Mouse (Mus musculus): ENCODE data around the gene Prkcg. TPM values are rescaled to one million over a fixed set of nuclear protein-coding genes. Genes with fewer than 3 reads are reported as not detected.

Prkcg gene
- polyA plus RNA-seq, 1 experiment from 2014 or later = 0.25 TPM

DNA sequence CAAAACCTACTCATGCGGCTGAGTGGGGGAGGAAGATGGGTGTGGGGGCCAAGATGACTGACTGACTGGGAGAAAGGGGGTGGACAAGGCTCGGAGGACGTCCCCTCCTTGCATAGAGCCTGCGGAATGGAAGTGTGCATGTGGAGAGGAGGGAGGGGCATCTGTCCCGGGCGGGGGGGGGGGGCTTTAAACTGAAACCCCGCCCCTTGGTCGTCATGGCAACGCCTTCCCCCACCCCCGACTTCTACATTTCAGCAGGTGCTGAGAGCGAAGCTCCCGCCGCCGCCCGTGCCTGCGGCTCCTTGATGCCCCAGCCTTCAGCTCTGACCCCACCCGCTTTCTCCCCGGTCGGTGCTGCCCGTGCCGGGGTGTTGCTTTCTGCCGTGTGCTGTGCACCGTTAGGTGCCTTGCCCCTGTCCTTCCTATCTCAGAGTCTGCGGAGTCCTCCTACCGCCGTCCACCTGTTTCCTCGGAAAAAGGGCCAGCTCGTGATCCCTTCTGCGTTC lies 14.3 kb downstream of the Prkcg start:
- Histone ChIP-seq H3K9ac (peak overlapping the region; percentile 26), H3K27ac (no peak overlapping the region), H3K4me2 (replicated peaks) (peak overlapping the region; percentile 70), H3K4me1 (peaks cover 28% of the 10 kb centered on the region), H3K4me3 (peak overlapping the region; percentile 31), H3K27me3 (replicated peaks) (peaks cover 45% of the 10 kb centered on the region), H3K36me3 (peaks cover 7% of the 10 kb centered on the region; the same call in 1 of the 2 replicates), H3K9me3 (no peaks in the 10 kb centered on the region)
- peak; percentile 58 for ATAC-seq (ENCODE audit: low FRiP score, low read depth)
- WGBS = under 1% methylated on average over 22 of the region's 29 CpGs

- H3K27me3 ChIP-seq (replicated peaks) = peaks cover 45% of the 10 kb centered on the region
- peaks cover 28% of the 10 kb centered on the region for H3K4me1 ChIP-seq
- peak; percentile 52; the same call in 1 of the 2 replicates for ATAC-seq (ENCODE audit: low FRiP score, low read depth)
- peak overlapping the region; percentile 31 for H3K4me3 ChIP-seq
- H3K36me3 ChIP-seq = peaks cover 5% of the 10 kb centered on the region; the same call in 1 of the 2 replicates
- WGBS = 3% methylated on average over 12 of the region's 12 CpGs
- H3K9ac ChIP-seq = peak overlapping the region; percentile 26
- H3K27ac ChIP-seq = no peak overlapping the region
- no peaks in the 10 kb centered on the region for H3K9me3 ChIP-seq
- peak overlapping the region; percentile 70 for H3K4me2 ChIP-seq (replicated peaks)
Observed at GRCm38 (mm10) chr7:3303789-3304188, 14.8 kb downstream of the Prkcg start.

GRCm38 (mm10) chr7:3304298-3304697 lies 15.3 kb downstream of the Prkcg start:
- Histone ChIP-seq H3K4me2 (replicated peaks) (peak overlapping the region; percentile 70), H3K27ac (no peak overlapping the region), H3K4me3 (no peak overlapping the region), H3K4me1 (peaks cover 28% of the 10 kb centered on the region), H3K9ac (no peak overlapping the region), H3K36me3 (peaks cover 5% of the 10 kb centered on the region; the same call in 1 of the 2 replicates), H3K9me3 (no peaks in the 10 kb centered on the region), H3K27me3 (replicated peaks) (peaks cover 45% of the 10 kb centered on the region)
- ATAC-seq (ENCODE audit: low FRiP score, low read depth) = peak; percentile 23; the same call in 1 of the 2 replicates
- 4% methylated on average over 10 of the region's 10 CpGs for WGBS

GRCm38 (mm10) chr7:3306400-3306799 lies 17.4 kb downstream of the Prkcg start:
- peaks cover 7% of the 10 kb centered on the region; the same call in 1 of the 2 replicates for H3K9me3 ChIP-seq
- peaks cover 28% of the 10 kb centered on the region for H3K4me1 ChIP-seq
- H3K4me2 ChIP-seq (replicated peaks) = no peak overlapping the region
- no peak for ATAC-seq (ENCODE audit: low FRiP score, low read depth)
- no peak overlapping the region for H3K9ac ChIP-seq
- 71% methylated on average over 3 of the region's 3 CpGs for WGBS
- H3K4me3 ChIP-seq = no peak overlapping the region
- H3K27me3 ChIP-seq (replicated peaks) = peaks cover 35% of the 10 kb centered on the region
- H3K36me3 ChIP-seq = no peaks in the 10 kb centered on the region
- H3K27ac ChIP-seq = no peak overlapping the region

GRCm38 (mm10) chr7:3308646-3309045 lies 19.7 kb downstream of the Prkcg start:
- Histone ChIP-seq H3K4me1 (peaks cover 12% of the 10 kb centered on the region), H3K27ac (no peak overlapping the region)
- WGBS = 39% methylated on average over 4 of the region's 4 CpGs

GRCm38 (mm10) chr7:3310233-3310632 lies 21.3 kb downstream of the Prkcg start:
- Histone ChIP-seq H3K36me3 (no peaks in the 10 kb centered on the region), H3K9me3 (peaks cover 7% of the 10 kb centered on the region; the same call in 1 of the 2 replicates), H3K4me3 (no peak overlapping the region), H3K27ac (no peak overlapping the region), H3K4me1 (no peaks in the 10 kb centered on the region), H3K27me3 (replicated peaks) (peaks cover 5% of the 10 kb centered on the region; the same call in 1 of the 2 replicates), H3K4me2 (replicated peaks) (no peak overlapping the region), H3K9ac (no peak overlapping the region)
- WGBS = 94% methylated on average over 7 of the region's 7 CpGs
- no peak for ATAC-seq (ENCODE audit: low FRiP score, low read depth)

More at GRCm38 (mm10) chr7:3308646-3309045, 19.7 kb downstream of the Prkcg start:
- H3K36me3 ChIP-seq = no peaks in the 10 kb centered on the region
- ATAC-seq (ENCODE audit: low FRiP score, low read depth) = no peak
- H3K9ac ChIP-seq = no peak overlapping the region
- H3K27me3 ChIP-seq (replicated peaks) = peaks cover 17% of the 10 kb centered on the region
- H3K4me2 ChIP-seq (replicated peaks) = no peak overlapping the region
- H3K9me3 ChIP-seq = peaks cover 7% of the 10 kb centered on the region; the same call in 1 of the 2 replicates
- H3K4me3 ChIP-seq = no peak overlapping the region

- Histone ChIP-seq H3K4me1 (no peaks in the 10 kb centered on the region), H3K36me3 (no peaks in the 10 kb centered on the region), H3K4me2 (replicated peaks) (no peak overlapping the region), H3K4me3 (no peak overlapping the region), H3K27ac (no peak overlapping the region), H3K9ac (no peak overlapping the region), H3K9me3 (peaks cover 7% of the 10 kb centered on the region; the same call in 1 of the 2 replicates), H3K27me3 (replicated peaks) (no peaks in the 10 kb centered on the region)
- ATAC-seq (ENCODE audit: low FRiP score, low read depth) = no peak
- 84% methylated on average over 8 of the region's 8 CpGs for WGBS
Observed at GRCm38 (mm10) chr7:3313571-3313970, 24.6 kb downstream of the Prkcg start.

GRCm38 (mm10) chr7:3314121-3314520 lies 25.1 kb downstream of the Prkcg start:
- Histone ChIP-seq H3K27me3 (replicated peaks) (no peaks in the 10 kb centered on the region), H3K4me1 (no peaks in the 10 kb centered on the region), H3K9me3 (peaks cover 7% of the 10 kb centered on the region; the same call in 1 of the 2 replicates), H3K4me2 (replicated peaks) (no peak overlapping the region), H3K27ac (no peak overlapping the region), H3K4me3 (no peak overlapping the region), H3K36me3 (no peaks in the 10 kb centered on the region), H3K9ac (no peak overlapping the region)
- peak; percentile 76 for ATAC-seq (ENCODE audit: low FRiP score, low read depth)
- whole genome bisulfite sequencing = 66% methylated on average over 5 of the region's 5 CpGs

GRCm38 (mm10) chr7:3317704-3318103 lies 28.7 kb downstream of the Prkcg start:
- Histone ChIP-seq H3K4me1 (no peaks in the 10 kb centered on the region), H3K27ac (no peak overlapping the region), H3K9ac (no peak overlapping the region), H3K36me3 (no peaks in the 10 kb centered on the region), H3K27me3 (replicated peaks) (no peaks in the 10 kb centered on the region), H3K4me2 (replicated peaks) (no peak overlapping the region), H3K9me3 (no peaks in the 10 kb centered on the region), H3K4me3 (no peak overlapping the region)
- ATAC-seq (ENCODE audit: low FRiP score, low read depth) = no peak
- 39% methylated on average over 4 of the region's 4 CpGs for WGBS

- Histone ChIP-seq H3K4me1 (no peaks in the 10 kb centered on the region), H3K4me3 (no peak overlapping the region), H3K27ac (no peak overlapping the region), H3K4me2 (replicated peaks) (no peak overlapping the region), H3K9me3 (no peaks in the 10 kb centered on the region), H3K36me3 (no peaks in the 10 kb centered on the region), H3K9ac (no peak overlapping the region), H3K27me3 (replicated peaks) (no peaks in the 10 kb centered on the region)
- no peak for ATAC-seq (ENCODE audit: low FRiP score, low read depth)
- WGBS = 75% methylated on average over 3 of the region's 3 CpGs
Observed at GRCm38 (mm10) chr7:3320856-3321255, 31.9 kb downstream of the Prkcg start.

DNA sequence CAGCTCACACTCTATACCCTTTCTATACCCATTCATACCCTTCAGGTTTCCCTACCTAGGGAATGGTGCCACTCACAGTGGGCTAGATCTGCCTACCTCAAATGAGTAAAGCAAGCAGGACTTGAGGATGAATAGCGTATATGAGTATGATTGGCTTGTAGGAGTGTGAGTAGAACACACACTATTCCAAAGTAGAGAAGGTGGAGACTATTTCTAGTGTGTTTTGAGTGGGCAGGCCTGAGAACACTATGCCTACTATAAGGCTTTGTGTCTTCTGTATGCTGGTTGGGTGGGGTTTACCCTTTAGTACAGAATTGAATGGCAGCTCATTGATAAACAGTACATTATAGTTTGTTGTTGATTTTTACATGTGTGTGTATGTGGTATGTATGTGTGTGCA lies 34.8 kb downstream of the Prkcg start:
- WGBS = 85% methylated on average over 1 of the region's 1 CpGs
- Histone ChIP-seq H3K9ac (no peak overlapping the region), H3K4me1 (no peaks in the 10 kb centered on the region), H3K27me3 (replicated peaks) (no peaks in the 10 kb centered on the region), H3K27ac (no peak overlapping the region), H3K4me3 (no peak overlapping the region), H3K9me3 (no peaks in the 10 kb centered on the region), H3K4me2 (replicated peaks) (no peak overlapping the region), H3K36me3 (no peaks in the 10 kb centered on the region)
- ATAC-seq (ENCODE audit: low FRiP score, low read depth) = no peak

- Histone ChIP-seq H3K27ac (no peak overlapping the region), H3K9me3 (no peaks in the 10 kb centered on the region), H3K4me2 (replicated peaks) (no peak overlapping the region), H3K4me3 (no peak overlapping the region), H3K27me3 (replicated peaks) (peaks cover 4% of the 10 kb centered on the region; the same call in 1 of the 2 replicates), H3K36me3 (no peaks in the 10 kb centered on the region), H3K4me1 (0 out of 2 replicates have a peak, but pooled peaks cover 5% of the 10 kb centered on the region), H3K9ac (no peak overlapping the region)
- WGBS = 80% methylated on average over 4 of the region's 4 CpGs
- no peak for ATAC-seq (ENCODE audit: low FRiP score, low read depth)
Observed at GRCm38 (mm10) chr7:3327961-3328360, 39.0 kb downstream of the Prkcg start.
